Mouse (Mus musculus): Measurements from ENCODE around the gene Vps26c.
"Not testable (repeated sequence)": the region's sequence is repeated elsewhere in the genome, so short reads cannot be mapped to it uniquely, and the experiment has no call there.

The Vps26c gene

GRCm38 (mm10) chr16:94467337-94468055 lies 59.1 kb downstream of the Vps26c start:
- ChIA-PET CTCF (interaction anchor here in 1 of 4 experiments (0.6 to 0.8 kb wide), 2 partner anchors 18 to 166 kb away, joined by 3 to 4 read pairs; no protein-coding TSS in a partner anchor), POLR2A (interaction anchor here in 2 of 4 experiments (0.6 to 1.5 kb wide), 6 partner anchors 10 to 102 kb away, joined by 3 to 8 read pairs (median 4); no protein-coding TSS in a partner anchor)

GRCm38 (mm10) chr16:94466317-94466716 lies 60.3 kb downstream of the Vps26c start:
- POLR2A ChIA-PET, result interaction anchor here in 1 of 4 experiments (0.6 to 1.3 kb wide), 4 partner anchors 22 to 96 kb away, joined by 3 to 5 read pairs (median 3); no protein-coding TSS in a partner anchor
- CTCF ChIA-PET, result not testable (repeated sequence)

GRCm38 (mm10) chr16:94465900-94466299 lies 60.7 kb downstream of the Vps26c start:
- ChIA-PET POLR2A (interaction anchor here in 1 of 4 experiments (0.7 kb wide), 1 partner anchor 22 kb away, joined by 3 read pairs; no protein-coding TSS in a partner anchor), CTCF (interaction anchor here in 1 of 4 experiments (0.6 kb wide), 1 partner anchor 8 kb away, joined by 3 read pairs; no protein-coding TSS in a partner anchor)

- ChIA-PET POLR2A (interaction anchor here in 2 of 4 experiments (0.6 to 1.2 kb wide), 9 partner anchors 10 to 262 kb away, joined by 3 to 5 read pairs (median 3); partner anchors contain the start of gene Ttc3 (in 1 of the 2)), CTCF (no interaction called here)
These were observed 62.6 kb downstream of the Vps26c start for GRCm38 (mm10) chr16:94464067-94464466.

GRCm38 (mm10) chr16:94454146-94454545 lies 72.5 kb downstream of the Vps26c start:
- ChIA-PET CTCF (no interaction called here), POLR2A (interaction anchor here in 2 of 4 experiments (0.5 to 2.1 kb wide), 9 partner anchors 10 to 767 kb away, joined by 3 to 6 read pairs (median 3); no protein-coding TSS in a partner anchor)

GRCm38 (mm10) chr16:94452768-94453167 lies 73.9 kb downstream of the Vps26c start:
- ChIA-PET POLR2A (interaction anchor here in 2 of 4 experiments (0.7 to 1.7 kb wide), 2 partner anchors 9 to 15 kb away, joined by 3 to 5 read pairs; no protein-coding TSS in a partner anchor), CTCF (no interaction called here)

GRCm38 (mm10) chr16:94451545-94452488 lies 74.8 kb downstream of the Vps26c start:
- ChIA-PET CTCF (interaction anchor here in 1 of 4 experiments (1.1 kb wide), 1 partner anchor 339 kb away, joined by 5 read pairs; no protein-coding TSS in a partner anchor), POLR2A (interaction anchor here in 2 of 4 experiments (1.1 to 1.7 kb wide), 4 partner anchors 9 to 58 kb away, joined by 3 to 6 read pairs (median 4); no protein-coding TSS in a partner anchor)

GRCm38 (mm10) chr16:94449632-94450031 lies 77.0 kb downstream of the Vps26c start:
- ChIA-PET POLR2A (no interaction called here), CTCF (interaction anchor here (0.6 to 1.5 kb wide), 9 partner anchors 12 to 607 kb away, joined by 3 to 8 read pairs (median 4); no protein-coding TSS in a partner anchor)

GRCm38 (mm10) chr16:94449151-94449550 lies 77.5 kb downstream of the Vps26c start:
- ChIA-PET CTCF (interaction anchor here (0.5 to 1.5 kb wide), 13 partner anchors 12 to 1236 kb away, joined by 3 to 8 read pairs (median 3); no protein-coding TSS in a partner anchor), POLR2A (interaction anchor here in 1 of 4 experiments (0.8 kb wide), 1 partner anchor 15 kb away, joined by 4 read pairs; no protein-coding TSS in a partner anchor)

All from embryonic stem cell, embryonic (primary cell).